Mouse (Mus musculus) bone marrow, adult 2 months (tissue): ENCODE measurements at regions not wholly inside any gene's neighbourhood (a gene's known extent, or its start where the extent isn't known, plus 50 kb on each side); places are given as distances from the start of the nearest gene placed in this dataset.

Experiments used
- CTCF ChIP-seq: fragments of 200-500 bp; IDR thresholded peaks from 2 replicates; pipeline ENCODE4 v1.5.1; 2011; ENCODE audit warnings: low read length, control low read depth; ENCODE audit not compliant: control insufficient read depth, insufficient read depth
- POLR2A ChIP-seq: fragments of 200-500 bp; IDR thresholded peaks from 2 replicates; pipeline ENCODE4 v1.6.1; 2011; ENCODE audit warnings: low read depth, mild to moderate bottlenecking, control low read depth, low read length, borderline replicate concordance; ENCODE audit not compliant: control insufficient read depth

DNA sequence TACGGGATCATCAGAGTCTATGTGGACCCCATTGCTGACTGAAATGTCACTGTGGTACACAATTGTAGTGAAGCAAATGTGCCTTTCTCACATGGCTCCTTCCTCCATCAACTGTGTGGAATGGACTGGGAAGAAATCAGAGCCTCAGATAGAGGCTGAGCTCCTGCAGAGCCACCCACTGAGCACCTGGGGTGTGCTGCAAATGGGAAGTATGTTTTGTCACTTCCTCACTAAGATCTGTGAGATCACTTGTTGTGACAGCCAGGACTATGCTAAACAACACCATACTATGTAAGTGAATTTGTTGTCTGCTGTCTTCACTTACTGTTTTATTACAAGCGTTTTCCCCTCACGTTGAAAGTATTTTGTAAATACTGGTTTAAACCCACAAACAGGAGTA, 63.0 kb upstream of the Ndufb6 start:
- no peak for TF ChIP-seq CTCF
- no peak for TF ChIP-seq POLR2A
